Mouse (Mus musculus) bone marrow, adult 2 months (tissue): ENCODE measurements at regions not wholly inside any gene's neighbourhood (a gene's known extent, or its start where the extent isn't known, plus 50 kb on each side); places are given as distances from the start of the nearest gene placed in this dataset.

Experiments used
- H3K27ac ChIP-seq: fragments of 200-500 bp; 2 replicates; pipeline ENCODE4 v1.5.1; 2012; ENCODE audit warnings: low read depth, mild to moderate bottlenecking, control low read depth, inconsistent platforms, low read length; ENCODE audit not compliant: control insufficient read depth, poor library complexity, insufficient read depth
- H3K4me1 ChIP-seq: fragments of 200-500 bp; 2 replicates; pipeline ENCODE4 v1.6.1; 2011; ENCODE audit warnings: low read length; ENCODE audit not compliant: control insufficient read depth, insufficient read depth
- H3K4me3 ChIP-seq: fragments of 200-500 bp; replicated peaks from 2 replicates; pipeline ENCODE3; 2011; ENCODE audit warnings: mild to moderate bottlenecking, low read depth, low read length, control low read depth; ENCODE audit not compliant: control insufficient read depth
- CTCF ChIP-seq: fragments of 200-500 bp; IDR thresholded peaks from 2 replicates; pipeline ENCODE4 v1.5.1; 2011; ENCODE audit warnings: low read length, control low read depth; ENCODE audit not compliant: control insufficient read depth, insufficient read depth
- POLR2A ChIP-seq: fragments of 200-500 bp; IDR thresholded peaks from 2 replicates; pipeline ENCODE4 v1.6.1; 2011; ENCODE audit warnings: low read depth, mild to moderate bottlenecking, control low read depth, low read length, borderline replicate concordance; ENCODE audit not compliant: control insufficient read depth
- WGBS: fragments of 180-500 bp; shearing (Covaris S2); methylation state at CpG from one replicate; pipeline ENCODE4 v1.1.7; 2018; 5-methylcytosine and 5-hydroxymethylcytosine counted together

GRCm38 (mm10) chr15:62190977-62191614 lies 1268.3 kb upstream of the A1bg start:
- H3K4me1 ChIP-seq: no peaks in the 10 kb centered on the region; the same call in 1 of the 2 replicates
- WGBS: 71% methylated on average over 5 of the region's 5 CpGs
- TF ChIP-seq POLR2A (no peak), CTCF (no peak)
- no peak overlapping the region for H3K4me3 ChIP-seq
- no peak overlapping the region for H3K27ac ChIP-seq

GRCm38 (mm10) chr15:62190224-62190910 lies 1267.6 kb upstream of the A1bg start:
- WGBS: 76% methylated on average over 5 of the region's 5 CpGs
- H3K27ac ChIP-seq: no peak overlapping the region; the same call in 1 of the 2 replicates
- no peaks in the 10 kb centered on the region; the same call in 1 of the 2 replicates for H3K4me1 ChIP-seq
- TF ChIP-seq CTCF (no peak), POLR2A (no peak)
- H3K4me3 ChIP-seq: no peak overlapping the region

- Histone ChIP-seq H3K4me3 (no peak overlapping the region), H3K27ac (peak overlapping the region; percentile 48; the same call in 1 of the 2 replicates), H3K4me1 (no peaks in the 10 kb centered on the region; the same call in 1 of the 2 replicates)
- WGBS: 74% methylated on average over 14 of the region's 14 CpGs
- no peak for TF ChIP-seq POLR2A
- TF ChIP-seq CTCF: no peak
These were observed 1266.9 kb upstream of the A1bg start for GRCm38 (mm10) chr15:62189565-62190181.

- Histone ChIP-seq H3K4me1 (no peaks in the 10 kb centered on the region; the same call in 1 of the 2 replicates), H3K27ac (no peak overlapping the region), H3K4me3 (no peak overlapping the region)
- no peak for TF ChIP-seq CTCF
- TF ChIP-seq POLR2A: no peak
- WGBS: 87% methylated on average over 11 of the region's 11 CpGs
These were observed 1263.7 kb upstream of the A1bg start for GRCm38 (mm10) chr15:62186548-62186947.

GRCm38 (mm10) chr15:62183803-62184202 lies 1261.0 kb upstream of the A1bg start:
- Histone ChIP-seq H3K4me3 (no peak overlapping the region), H3K27ac (no peak overlapping the region), H3K4me1 (no peaks in the 10 kb centered on the region; the same call in 1 of the 2 replicates)
- WGBS: 93% methylated on average over 4 of the region's 4 CpGs
- TF ChIP-seq CTCF (no peak), POLR2A (no peak)

- TF ChIP-seq POLR2A (no peak), CTCF (no peak)
- 40% methylated on average over 2 of the region's 2 CpGs for WGBS
- Histone ChIP-seq H3K4me1 (no peaks in the 10 kb centered on the region; the same call in 1 of the 2 replicates), H3K27ac (peak overlapping the region; percentile 45; the same call in 1 of the 2 replicates), H3K4me3 (no peak overlapping the region)
These were observed 1258.7 kb upstream of the A1bg start for GRCm38 (mm10) chr15:62181454-62181910.

- Histone ChIP-seq H3K4me3 (no peak overlapping the region), H3K27ac (0 out of 2 replicates have a peak overlapping the region, but pooled peaks have one; percentile 6), H3K4me1 (no peaks in the 10 kb centered on the region; the same call in 1 of the 2 replicates)
- WGBS: 77% methylated on average over 3 of the region's 3 CpGs
- TF ChIP-seq CTCF (no peak), POLR2A (no peak)
These were observed 1257.9 kb upstream of the A1bg start for GRCm38 (mm10) chr15:62180718-62181117.

- H3K27ac ChIP-seq: no peak overlapping the region
- no peak overlapping the region for H3K4me3 ChIP-seq
- 76% methylated on average over 2 of the region's 2 CpGs for WGBS
- no peaks in the 10 kb centered on the region; the same call in 1 of the 2 replicates for H3K4me1 ChIP-seq
- TF ChIP-seq CTCF (no peak), POLR2A (no peak)
These were observed 1257.0 kb upstream of the A1bg start for GRCm38 (mm10) chr15:62179801-62180200.
